Mouse (Mus musculus): ENCODE results near the gene Tex13a.

Gene Tex13a

DNA sequence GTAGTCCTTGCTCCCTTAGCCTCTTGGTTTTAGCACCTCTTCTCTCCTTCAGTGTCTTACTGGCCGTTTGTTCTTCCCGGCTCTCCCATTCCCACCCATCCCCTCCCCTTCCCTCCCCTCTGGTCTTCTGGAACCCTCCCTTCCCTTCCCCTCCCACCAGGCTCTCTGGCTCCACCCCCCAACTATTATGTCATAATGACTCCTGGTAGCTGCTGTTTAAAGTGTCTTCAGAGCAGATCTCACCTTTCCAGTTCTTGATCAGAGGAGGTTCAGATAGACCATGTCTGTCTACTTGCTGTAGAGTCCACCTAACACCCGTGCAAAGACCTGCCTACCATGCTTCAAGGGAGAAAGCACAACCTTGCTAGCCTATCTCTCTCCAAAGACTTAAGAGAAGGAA lies at the start of gene Tex13a:
Gene Tex13a (minus strand): TSS at position 101 of the 400 bp plus-strand sequence.
- no peak for DNase-seq (ENCODE audit: low spot score)

DNA sequence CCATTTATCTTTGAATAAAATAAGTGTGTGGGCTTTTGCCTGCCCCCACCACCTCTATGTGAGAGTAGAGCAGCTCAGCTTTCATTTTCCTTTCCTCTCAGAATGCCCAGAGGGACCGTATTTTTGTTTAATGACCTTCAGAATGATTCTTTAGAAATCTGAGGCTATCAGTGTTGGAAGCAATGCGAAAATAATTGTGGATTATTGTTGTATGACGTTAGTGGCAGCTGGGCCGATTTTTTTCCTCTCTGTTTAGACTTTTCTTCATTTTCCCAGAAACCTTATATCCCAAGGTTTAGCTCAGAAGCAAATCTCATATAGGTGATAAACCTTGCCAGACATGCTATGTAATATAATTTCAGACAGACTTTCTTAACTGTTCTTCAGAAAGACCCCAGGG lies 25.2 kb upstream of the Tex13a start:
- DNase-seq (ENCODE audit: low spot score): no peak

- no peak for DNase-seq (ENCODE audit: low spot score)
These were observed 39.2 kb downstream of the Tex13a start for GRCm38 (mm10) chrX:138170146-138170545.
